Mouse (Mus musculus) kidney, postnatal 36 days (tissue): ENCODE measurements around the gene Pcp4l1.
"Not testable (repeated sequence)": the region's sequence is repeated elsewhere in the genome, so short reads cannot be mapped to it uniquely, and the experiment has no call there.

Source experiments
- DNase-seq, 2 experiments: peaks; one replicate each; pipeline ENCODE4 v3.0.0; 2021 to 2022; ENCODE audit warnings: mixed read lengths in 2 of 2

The Pcp4l1 gene

DNA sequence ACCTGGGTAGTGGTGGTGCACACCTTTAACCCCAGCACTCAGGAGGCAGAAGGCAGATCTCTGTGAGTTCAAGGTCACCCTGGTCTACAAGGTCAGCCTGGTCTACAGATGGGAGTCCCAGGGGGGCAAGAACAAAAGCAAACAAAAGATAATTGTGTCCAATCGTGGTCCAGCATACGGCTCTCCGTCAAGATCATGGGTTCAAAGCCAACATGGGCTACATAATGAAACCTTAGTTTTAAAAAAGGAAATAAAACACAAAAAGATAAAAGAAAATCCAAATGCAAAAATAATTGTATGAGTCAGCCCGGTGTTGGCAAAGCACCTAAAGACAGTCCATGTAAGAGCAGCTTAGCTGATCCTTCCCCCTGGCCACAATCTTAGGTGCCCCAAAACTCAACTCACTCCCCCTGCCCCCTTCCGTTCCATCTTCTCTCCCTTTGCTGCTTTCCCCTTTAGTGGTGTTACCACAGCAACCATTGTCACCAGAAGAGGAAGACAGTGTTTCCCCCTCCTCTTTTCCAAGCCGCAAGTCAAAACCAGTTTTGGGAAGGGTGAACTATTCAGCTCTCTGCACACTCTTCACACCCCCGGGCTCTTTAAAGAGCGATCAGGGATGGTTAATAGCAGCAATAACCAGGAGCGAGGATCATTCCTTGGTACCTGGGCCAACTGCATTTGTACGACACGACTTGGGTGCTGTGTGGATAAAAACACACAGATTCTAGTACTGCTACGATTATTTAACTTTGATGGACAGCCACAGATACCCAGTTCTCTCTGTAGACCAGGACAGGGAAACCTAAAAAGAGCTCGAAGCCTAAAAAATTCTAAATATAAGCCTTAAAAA is 8.0 kb downstream of the Pcp4l1 start:
- DNase-seq, result no peak

DNA sequence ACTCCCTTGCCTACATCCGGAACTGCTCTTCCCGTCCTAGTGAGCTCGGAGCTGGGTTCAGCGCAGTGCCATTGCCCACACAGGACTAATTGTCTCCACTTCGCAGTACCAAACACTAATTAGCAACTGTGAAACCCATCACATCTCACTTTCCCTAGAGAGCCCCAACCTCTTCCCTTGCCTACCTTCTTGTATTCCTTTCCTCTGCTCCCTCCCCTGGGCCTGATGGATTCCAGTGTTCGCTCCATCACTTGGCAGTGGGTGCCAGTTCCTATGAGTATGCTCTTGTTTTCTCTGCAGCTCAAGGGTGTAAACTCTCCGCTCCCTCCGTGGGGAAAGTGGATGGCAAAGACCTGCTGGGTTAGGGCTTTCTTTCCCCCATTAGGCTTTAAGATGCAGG is 10.4 kb downstream of the Pcp4l1 start:
- DNase-seq, result no peak

DNA sequence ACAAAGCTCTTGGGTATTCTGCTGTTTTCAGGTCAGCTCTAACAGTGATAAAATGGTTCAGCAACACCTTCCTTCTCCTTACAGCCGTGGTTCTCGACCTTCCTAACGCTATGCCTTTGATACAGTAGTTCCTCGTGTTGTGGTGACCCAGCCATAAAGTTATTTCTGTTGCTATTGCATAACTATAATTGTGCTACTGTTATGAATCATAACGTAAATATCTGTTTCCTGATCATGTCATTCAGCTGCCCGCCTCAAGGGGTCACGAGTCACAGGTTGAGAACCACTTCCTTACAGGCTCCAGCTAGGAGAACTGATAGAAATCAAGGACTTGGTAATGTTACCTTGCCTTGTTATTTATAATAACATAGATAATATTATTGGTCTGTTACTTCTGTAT is 11.8 kb downstream of the Pcp4l1 start:
- peak; percentile 39 to 54 for DNase-seq

DNA sequence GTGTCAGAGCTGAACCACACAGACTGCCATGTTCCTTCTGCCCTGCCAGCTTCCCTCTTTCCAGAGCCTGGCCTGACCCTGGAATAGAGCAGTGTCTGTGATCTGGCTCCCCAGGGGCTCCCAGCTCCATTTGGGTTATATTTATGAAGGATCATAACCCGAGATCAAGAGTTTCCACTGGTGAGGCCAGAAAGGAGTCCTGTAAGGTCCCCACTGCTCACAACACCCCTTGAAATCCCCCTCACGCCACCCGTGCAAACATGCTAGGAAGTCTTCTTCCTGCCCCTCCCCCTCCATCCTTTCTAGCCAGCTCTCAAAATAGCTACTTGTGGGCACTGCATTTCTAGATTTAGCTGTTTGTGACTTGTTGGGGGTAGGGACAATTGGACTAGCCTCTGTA is 12.4 kb downstream of the Pcp4l1 start:
- peak; percentile 53 to 54 for DNase-seq

DNA sequence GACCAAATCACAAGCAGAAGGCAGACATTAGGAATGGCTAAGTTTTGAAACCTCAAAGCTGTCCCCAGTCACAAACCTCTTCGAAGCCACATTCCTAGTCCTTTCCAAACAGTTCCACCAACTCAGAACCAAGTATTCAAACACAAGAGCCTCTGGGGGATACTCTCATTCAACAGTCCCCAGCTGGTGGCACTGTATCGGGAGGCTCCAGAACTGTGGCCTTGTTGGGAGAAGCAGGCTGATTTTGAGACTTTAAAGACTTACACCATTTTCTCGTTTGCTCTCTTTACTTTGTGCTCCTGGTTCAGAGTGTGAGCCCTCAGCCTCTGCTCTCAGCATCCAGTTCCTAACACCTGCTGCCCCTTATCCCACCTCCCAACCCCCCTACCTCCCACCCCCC is 13.0 kb downstream of the Pcp4l1 start:
- no peak for DNase-seq

DNA sequence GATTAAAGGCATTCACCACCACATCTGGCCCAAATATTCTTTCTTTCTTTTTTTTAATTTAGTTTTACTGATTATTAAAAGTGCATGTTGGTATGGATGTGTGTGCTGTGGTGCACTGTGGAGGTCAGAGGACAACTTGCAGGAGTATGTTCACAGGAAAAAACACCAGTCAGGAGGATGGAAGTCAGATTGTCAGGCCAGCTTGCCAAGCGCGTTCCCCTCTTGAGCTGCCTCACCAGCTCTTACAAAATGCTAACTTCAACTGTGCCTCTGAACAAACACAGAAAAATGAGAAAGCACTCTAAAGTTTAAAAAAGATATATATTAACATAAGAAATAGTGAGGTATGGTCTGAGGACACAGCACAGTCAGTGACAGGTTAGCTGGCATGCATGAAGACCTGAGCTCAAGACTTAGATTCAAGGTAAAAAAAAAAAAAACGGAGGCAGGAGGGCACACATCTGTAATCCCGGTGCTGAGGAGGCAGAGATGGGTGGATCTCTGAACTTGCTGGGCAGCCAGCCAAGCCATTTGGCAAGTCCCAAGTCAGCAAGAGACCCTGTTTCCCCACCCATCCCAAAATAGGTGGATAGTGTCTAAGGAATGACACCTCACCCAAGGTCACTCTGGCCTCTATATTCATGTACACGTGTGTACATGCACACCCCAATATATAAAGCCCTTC is 16.4 kb downstream of the Pcp4l1 start:
- peak; percentile 28 to 48 for DNase-seq

DNA sequence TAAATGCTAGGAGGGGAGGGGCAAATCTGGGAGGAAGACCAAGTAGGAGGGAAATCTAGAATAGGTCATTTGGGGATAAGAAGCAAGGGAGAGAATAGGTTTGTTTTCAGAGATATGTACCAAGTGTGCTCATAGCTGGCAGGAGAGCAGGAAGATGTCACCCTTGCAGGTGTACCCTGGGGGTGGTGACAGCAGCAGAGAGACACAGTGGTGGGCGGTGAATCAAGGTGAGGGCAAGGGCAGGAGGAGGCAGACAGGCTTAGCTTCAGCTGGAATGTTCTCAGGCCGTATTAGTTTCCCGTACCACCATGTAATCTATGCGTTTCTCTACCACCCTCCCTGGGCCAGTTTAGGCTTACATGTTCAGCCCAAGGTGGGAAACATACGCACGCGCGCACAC is 23.3 kb downstream of the Pcp4l1 start:
- no peak for DNase-seq

DNA sequence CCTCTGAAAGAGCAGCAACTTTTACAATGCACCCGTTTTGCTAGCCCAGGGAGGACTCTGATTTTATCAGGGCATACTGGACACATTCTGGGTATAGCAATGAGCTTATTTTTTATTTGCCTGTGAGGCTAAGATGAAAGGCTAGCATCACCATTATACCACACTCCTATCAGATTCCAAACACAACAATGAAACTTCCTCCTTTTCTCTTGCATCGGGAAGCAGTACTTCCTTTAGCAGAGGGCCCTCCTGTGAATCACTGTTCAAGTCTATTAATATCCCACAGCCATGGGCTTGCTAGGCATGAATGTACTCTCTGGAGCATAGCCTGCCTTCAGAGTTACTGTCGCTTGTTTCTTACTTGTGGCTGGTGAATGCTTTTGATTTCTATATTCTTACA is 24.9 kb downstream of the Pcp4l1 start:
- peak in 1 of 2 experiments; percentile 38 for DNase-seq

DNA sequence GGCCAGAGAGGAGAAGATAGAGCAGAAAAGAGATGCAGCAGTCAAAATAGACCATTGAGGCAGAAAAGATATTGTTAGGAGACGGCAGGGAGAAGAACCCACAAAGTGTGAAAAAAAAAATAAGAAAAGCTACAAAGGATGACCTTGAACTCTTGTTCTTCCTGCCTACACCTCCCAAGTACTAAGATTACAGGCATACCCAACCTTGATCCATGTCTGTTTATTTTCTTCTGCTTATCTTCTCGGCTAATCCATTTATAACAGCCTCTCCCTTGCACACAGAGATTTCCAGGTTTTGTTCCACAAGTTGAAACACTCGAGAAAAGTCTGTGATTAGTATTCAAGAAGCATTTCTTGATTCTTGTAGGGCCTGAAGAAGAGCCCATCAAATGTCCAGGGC is 26.2 kb downstream of the Pcp4l1 start:
- DNase-seq, result no peak

DNA sequence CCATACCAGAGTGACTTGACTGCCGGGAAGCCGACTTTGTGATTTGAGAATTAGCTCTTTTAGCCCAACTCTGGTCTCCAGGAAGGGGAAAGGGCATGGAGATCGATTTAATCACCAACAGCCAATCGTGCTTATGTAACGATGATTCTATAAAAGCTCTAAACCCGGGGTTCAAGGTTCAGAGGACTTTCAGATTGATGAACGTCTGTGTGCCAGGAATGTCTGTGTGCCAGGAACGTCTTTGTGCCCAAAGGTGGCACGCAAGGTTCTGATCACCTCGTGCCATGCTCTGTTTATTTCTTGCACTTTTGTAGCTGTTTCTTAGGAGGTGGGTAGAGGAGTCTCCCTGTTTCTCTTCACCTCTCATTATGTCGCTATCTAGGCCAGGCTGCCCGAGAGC is 27.2 kb downstream of the Pcp4l1 start:
- peak; percentile 30 to 35 for DNase-seq

DNA sequence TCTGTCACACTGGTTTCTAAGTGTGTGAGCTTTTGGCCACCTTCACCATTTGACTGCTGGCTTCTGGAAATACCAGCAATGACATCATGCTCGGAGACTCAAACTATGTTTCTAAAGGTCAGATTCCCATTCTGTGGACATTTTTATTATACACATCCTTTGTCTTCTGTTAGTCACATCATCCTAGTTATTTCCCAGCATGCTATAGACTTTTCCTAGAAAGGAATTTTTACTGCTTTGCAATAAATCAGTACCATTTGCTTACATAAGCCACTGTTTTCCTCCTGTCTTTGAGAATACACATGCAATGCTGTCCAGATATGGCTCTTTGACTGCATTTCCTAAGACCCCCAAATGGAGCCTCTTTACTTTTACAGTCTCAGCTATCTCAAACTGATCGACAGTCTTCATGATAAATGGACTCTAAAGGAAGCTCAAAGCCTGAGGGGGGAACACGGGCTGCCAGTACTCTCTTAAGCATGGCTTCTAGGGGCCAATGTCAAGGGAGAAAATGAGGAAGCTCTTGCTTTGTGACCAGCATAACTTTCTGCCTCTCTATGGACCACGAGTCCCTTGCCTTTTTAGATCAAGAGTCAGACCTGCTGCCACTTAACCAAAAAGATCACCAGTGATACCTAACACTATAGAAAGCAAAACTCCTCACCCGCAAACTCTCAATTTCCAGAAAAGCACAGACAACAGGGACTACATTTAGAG is 30.3 kb downstream of the Pcp4l1 start:
- DNase-seq, result no peak

DNA sequence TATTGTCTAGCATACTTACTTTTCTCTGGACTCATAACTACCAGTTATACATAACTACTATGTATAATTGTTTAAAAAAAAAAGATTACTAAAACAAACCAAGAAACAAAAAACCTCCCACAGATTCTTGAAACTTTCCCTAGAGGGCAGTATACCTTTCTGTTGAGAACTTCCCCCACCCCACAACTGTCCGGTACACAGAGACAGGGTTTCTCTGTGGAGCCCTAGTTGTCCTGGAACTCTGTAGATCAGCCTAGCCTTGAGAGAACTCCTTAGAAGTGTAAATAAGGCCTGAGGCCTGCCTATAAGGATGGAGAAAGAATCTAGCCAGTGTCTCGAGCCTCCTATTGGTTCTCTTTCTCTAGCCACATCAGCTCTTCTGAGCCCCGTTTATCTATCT is 31.8 kb downstream of the Pcp4l1 start:
- peak; percentile 36 to 46 for DNase-seq

DNA sequence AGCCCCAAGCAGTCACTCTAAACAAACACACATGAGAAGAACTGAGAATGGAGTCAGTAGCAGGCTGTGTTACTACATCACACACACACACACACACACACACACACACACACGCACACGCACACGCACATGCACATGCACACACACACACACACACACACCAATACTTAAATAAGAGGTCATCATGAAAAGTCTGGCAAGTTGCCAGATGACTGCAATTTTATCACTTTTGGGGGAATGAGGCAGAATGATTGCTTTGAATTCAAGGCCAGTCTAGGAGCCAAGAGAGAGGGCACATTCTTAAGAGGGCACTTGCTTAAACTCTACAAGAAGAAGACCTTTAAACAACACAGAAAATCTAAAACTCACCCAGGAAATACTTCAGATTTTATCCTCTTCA is 33.5 kb downstream of the Pcp4l1 start:
- DNase-seq, result no peak

DNA sequence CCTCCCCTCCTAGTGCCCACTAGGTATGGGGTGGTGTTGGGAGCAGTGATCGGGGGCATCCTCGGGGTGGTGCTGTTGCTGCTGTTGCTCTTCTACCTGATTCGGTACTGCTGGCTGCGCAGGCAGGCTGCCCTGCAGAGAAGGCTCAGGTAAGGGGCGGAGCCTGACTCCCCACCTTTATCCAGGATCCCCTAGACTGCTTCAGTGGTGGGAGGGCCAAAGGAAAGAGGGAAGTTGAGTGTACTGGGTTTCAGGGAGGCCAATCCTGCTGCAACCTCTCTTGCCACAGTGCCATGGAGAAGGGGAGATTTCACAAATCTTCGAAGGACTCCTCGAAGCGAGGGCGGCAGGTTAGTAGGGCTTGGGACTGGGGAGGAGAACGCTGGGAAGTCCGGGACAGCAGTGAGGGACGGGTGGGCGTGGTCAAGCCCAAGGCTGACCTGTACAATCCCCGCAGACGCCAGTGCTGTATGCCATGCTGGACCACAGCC is 36.5 kb downstream of the Pcp4l1 start:
- peak; percentile 23 to 52 for DNase-seq

DNA sequence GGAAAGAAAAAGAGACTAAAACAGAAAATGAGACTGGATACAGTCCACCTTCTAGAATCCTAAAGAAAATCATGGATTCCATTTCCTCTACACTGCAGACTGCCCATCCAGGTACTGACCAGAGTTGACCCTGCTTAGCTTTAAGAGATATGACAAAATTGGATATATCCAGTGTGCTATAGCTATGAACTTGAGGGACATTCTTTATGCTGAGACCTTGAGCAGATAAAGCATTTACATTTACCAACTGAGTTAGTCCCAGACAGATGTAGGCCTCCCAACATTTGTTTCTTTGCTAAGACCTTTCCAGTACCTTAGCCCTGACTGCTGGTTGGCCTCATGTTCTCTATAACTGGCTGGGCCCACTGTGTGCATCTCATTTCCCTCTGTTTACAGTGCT is 38.1 kb downstream of the Pcp4l1 start:
- DNase-seq, result no peak

DNA sequence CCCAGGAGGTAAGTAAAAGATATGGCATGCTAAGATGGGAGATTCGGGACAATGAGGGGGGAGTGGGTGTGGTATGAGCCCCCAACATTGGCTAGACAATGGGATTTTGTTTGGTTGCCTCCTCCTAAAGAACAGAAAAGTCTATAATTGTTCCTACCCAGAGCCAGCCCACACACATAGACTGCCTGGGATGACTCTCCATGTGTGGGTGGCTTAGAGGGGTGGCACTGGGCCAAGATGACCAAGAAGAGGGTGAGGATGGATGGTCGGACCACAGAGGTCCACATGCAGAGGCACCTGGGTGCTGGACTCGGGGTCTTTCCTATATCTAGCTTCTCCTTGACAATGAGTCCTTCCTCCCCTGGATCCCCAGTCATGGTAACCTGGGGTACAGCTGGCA is 39.4 kb downstream of the Pcp4l1 start:
- DNase-seq, result no peak

DNA sequence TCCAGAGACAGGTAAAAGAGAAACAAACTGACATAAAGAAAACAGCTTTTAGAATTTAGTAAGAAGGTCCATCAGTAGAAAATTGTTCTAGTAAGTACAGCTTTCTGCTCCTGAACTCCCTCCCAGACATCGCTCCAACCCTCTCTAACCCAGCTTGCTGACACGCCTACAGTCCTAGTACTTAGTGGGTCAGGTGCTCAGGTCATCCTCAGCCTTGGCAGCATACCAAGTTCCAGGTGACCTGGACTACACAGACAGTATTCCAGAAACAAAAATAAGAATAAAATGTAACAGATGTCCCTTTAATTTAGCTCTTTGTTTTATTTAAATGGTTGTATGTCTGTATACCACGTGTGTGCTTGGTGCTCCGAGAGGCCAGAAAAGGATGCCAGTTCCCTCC is 44.1 kb downstream of the Pcp4l1 start:
- peak; percentile 60 to 69 for DNase-seq

DNA sequence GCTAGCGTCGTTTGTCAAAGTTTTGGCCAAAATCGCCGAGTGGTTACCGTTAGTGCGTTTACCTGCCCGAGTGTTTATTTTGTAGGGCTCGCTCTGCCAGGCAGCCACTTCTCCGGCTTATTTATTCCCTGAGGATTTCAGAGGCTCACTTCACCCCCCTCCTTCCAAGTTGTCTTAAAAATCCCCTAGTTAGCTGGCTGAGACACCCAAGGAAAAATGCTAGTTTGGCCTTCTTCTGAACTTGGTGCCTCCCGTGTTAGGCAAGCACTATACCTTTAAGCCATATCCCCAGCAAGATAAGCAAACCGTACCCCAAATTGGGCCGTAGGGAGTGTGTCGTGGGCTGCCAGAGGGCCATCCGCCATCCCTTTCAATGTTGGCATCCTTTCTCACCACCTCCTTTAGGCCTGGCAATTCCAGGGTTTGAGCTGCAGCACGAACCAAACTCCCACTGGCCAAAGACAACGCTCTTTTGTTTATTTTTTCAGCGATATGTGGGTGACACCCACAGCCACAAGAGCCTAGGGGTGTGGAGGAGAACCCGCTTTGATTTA is 45.2 kb downstream of the Pcp4l1 start:
- DNase-seq, result no peak

DNA sequence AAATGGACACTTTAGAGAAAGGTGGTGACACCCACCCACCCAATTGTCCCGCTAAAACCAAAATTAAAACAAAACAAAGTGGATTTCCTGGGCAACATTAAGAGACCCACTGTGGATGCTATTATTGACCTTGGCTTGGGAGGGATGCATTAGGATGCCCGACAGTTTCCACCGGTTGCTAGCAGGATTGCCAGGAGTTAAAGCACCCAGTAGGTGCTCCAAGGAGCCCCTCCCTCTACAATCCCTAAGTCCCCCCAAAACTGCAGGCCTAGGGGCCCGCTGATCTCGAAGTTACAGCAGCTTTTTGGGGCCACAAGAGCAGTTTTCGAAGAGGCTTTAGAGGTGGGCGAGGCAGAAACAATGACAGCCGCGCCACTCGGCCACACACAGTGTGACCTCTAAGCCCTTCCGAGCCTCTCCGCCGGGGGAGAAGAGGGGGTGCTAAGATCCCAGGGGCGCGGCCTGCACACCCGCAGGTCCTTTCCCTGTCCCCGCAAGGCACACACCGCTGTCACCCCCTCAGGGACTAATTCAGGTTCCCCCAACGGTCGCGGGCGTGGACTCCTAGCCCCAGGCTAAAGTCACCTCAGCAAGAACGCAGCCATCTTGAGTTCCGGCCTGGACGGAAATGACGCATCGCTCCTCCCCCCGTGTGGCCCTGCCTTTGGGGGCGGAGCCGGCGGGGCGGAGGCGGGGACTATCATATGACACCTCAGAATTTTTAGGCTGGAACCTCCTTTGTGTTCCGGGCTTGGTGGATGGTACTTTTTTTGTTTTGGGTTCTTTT is 45.9 kb downstream of the Pcp4l1 start, which contains the start of the genes Sdhc and Mpz:
Gene Sdhc (minus strand): TSS at position 630 of the 787 bp plus-strand sequence.
Gene Mpz (plus strand): TSS at position 738 of the 787 bp plus-strand sequence.
- peak; percentile 96 to 98 for DNase-seq

DNA sequence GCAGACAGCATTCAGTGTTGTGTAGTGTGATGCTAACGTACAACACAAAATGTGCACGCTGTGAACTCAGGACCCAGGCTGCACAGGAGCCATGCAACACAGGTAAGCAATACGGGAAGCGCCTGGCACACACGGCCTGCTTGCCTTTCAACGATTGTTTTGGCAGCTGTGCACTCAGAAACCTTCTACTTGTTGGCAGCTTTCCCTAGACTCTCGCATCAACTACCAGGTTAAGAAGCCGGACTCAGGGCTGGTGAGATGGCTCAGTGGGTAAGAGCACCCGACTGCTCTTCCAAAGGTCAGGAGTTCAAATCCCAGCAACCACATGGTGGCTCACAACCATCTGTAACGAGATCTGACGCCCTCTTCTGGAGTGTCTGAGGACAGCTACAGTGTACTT is 53.1 kb downstream of the Pcp4l1 start:
- DNase-seq, result peak; percentile 68 to 86

DNA sequence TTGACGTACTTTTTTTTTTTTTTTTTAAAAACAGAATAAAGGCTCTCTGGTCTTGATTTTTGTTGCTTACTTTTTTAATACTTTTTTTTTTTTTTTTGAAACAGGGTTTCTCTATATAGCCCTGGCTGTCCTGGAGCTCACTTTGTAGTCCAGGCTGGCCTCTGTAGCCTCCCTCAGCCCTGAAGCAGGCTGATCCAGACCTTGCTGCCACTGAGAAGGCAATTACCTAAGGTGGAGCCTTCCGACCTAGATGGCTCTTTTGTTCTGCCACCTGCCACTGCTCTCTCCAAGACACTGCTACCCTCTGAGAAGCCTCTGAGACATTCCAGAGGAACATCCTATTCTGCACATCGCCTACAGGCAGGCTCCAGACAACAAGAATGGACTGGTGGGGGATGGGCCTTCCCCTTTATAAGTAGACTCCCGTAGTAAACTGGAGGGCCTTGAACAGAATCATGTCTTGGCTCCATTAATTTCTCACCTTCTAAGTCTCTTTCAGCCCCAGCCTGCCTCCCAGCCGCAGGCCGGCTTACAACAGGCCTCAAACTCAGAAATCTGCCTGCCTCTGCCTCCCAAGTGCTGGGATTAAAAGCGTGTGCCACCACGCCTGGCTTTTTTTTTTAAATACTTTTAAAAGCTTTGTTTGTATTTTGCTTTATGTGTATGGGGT is 58.4 kb downstream of the Pcp4l1 start:
- DNase-seq, result not testable (repeated sequence)

DNA sequence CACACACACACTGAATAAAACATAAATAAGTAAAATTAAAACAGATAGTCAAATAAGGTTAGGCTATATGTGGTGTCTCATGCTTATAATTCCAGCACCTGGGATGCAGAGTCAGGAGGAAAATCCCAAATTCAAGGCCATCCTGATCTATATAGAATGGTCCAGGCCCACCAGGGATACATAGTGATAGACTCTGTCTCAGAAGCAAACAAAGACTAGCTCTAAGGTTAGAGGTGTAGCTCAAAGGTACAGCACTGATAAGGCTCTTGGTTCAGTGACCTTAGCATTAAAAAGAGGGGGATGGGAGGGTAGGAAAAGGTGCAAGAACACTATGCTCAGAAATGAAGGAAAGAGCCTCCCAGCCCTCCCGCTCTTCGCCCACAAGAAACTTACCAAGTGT is 60.5 kb downstream of the Pcp4l1 start:
- DNase-seq, result no peak
